Mouse (Mus musculus) urinary bladder, postnatal 10 days (tissue): ENCODE data around the gene Fev.

Source experiments
- DNase-seq: peaks from one replicate; pipeline ENCODE4 v3.0.0; 2022; ENCODE audit warnings: low spot score

Gene Fev

GRCm38 (mm10) chr1:74885369-74886042 is at the start of gene Fev:
Gene Fev (minus strand): TSS chr1:74885419.
- no peak for DNase-seq

DNA sequence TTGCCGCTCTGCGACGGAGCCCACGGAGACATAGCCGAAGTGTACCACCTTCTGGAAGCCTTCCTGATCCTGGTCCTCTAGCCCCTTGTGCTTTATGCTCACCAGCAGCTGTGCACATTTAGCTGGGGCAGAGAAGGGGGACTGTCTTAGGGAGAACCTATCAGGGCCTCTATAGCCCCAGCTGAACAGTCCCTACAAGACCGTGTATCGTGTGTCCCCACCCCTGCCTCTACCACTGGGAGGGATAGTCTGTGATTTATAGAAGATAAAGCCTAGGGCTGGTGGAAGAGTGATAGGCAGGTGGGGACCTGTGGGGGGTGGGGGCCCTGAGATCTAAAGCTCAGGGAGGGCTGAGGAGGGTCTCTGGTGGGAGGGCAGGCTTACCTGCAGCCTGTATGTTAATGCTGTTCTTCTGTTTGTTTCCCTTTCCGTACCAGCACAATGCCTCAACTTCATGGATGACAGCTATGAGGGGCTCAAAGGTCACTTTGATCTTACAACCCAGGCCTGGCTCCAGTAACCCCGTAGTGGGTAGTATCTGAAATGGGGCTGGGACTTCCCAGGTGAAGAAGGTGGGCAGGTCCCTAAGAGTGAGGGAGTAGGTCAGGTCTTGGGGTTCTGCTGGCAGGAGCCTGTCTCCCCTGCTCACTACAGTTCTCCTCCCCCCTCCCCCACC is 42.5 kb upstream of the Fev start:
- no peak for DNase-seq

DNA sequence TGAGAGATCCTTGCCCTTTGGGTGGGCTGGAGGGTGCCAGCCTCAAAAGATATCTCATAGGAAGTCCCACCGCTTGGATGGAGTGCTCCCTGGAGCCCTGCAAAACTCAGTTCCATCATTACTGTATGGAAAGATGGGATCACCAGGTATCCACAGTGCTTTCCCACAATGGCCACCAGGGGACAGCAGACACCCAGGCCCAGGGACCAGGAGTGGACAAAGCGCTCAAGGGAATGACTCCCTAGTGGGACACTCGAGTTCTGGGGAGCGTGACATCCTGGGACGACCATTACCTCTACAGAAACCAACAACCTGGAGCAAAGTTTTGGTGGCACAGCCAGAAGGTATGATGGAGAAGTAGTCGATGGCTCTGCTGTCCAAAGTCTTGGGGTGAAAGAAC is 41.5 kb upstream of the Fev start:
- no peak for DNase-seq

GRCm38 (mm10) chr1:74924464-74924863 is 39.2 kb upstream of the Fev start:
- DNase-seq = no peak

DNA sequence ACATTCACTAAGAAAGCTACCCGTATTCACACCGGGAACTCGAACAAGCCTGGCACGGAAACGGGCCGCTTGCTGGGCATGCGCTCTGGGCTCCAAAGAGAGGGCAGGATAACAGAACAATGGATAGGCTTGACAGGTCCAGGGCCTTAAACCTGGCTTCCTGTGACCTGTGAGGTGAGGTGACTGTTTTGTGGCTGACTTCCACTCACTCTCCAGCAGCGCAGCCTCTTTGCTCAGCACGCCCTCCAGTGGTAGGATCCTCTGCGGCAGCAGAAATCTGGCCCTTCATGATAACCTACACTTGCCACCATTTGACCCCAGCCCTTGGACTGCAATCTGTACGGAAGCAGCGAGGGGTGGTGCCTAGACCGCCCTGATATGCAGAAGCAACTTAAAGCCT is 30.5 kb upstream of the Fev start:
- no peak for DNase-seq

- no peak for DNase-seq
These were observed 17.0 kb upstream of the Fev start for GRCm38 (mm10) chr1:74902191-74902590.

- no peak for DNase-seq
These were observed 16.5 kb upstream of the Fev start for GRCm38 (mm10) chr1:74901686-74902085.

DNA sequence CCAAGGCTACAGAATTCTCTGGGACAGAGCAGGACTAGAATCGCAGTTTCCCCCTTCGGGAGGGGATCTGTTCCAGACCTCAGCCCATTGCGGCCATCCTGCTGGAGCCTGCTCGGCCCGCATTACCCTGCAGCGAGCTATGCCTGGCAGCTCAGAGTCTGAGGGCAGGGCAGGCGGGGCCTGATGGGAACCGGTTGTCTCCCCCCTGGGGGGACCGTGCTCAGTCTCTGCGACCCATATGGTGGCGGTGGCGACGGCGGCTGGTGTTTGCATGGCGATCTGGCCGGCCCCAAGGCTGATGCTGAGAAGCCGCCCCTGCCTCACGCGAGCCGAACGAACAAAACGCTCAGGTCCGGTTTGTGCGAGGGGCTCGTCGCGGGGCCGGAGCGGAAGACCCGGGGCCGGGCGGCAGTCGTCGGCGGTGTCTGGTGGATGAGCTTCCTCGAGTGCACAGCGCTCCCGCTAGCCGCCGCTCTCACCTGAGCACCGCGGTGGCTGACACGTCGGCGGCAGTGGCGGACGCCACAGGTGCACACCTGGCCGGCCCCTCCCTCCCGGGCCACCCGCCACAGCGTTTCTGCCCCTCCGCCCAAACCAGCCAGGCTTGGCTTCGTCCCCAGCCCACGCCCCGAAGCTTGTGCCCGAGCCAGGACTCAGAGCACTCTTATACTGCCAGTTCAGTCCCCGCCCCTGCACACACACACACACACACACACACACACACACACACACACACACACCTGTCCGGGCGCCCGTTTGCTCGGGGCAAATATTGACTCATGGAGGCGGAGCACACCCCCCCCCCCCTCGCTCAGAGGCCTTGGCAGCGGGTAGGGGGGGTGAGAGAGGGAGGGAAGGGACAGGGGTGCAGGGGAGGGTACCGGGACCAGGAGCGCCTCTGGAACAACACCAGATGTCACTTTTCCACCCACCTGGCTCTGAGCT is 15.4 kb upstream of the Fev start:
- DNase-seq = no peak

DNA sequence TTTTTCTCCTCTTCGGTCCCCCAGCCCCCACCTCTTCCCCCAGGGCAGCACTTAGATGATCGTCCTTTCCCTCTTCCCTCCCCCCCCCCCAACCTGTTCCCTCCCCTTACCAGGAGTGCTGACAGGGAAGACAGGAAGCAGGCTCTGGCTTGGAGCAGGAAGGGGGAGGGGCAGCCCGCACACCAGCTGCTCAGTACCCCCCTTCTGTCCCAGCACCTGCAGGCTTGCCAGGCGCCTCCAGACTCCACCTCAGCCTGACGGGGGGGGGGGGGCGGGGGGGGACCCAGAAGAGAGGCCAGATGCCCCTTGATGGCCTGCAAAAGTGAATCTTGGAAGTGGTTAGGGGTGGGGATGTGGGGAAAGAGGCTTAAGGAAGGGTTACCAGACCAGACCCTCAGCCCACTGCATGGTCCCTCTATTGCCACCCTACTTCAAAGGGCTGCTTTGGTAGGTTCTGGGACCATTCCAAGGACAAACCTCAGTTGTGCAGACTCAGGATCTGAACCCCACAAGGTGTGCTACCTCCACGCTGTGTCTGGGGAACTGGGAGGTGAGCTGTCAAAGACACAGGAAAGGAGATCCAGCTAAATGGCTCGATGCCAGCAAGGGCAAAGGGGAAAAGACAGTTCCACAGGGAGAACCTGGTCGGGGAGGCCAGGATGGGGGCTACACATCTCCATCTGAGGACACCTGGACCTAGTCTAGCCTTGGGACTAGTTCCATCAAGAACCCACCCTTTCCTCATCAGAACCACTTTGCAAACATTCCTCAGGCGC is 13.6 kb upstream of the Fev start:
- DNase-seq = no peak

GRCm38 (mm10) chr1:74897976-74898375 is 12.8 kb upstream of the Fev start:
- DNase-seq = no peak

DNA sequence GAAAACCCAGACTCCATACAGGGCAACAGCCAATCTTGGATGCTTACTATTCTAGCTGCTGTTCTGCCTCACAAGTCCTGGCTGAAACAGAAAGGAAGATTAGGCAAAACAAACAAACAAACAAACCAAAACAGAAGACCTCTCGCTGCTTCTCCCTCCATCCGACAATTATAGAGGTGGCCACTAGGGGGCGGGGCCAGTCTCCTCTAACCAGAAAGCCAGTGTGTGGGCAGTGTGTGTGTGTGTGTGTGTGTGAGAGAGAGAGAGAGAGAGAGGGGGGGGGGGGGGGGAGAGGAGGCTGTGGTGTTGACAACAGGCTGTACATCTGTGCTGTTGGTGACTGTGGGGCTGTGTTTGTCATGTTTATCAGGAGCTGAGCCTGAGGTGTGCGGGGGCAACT is 9.7 kb upstream of the Fev start:
- no peak for DNase-seq

- DNase-seq = no peak
These were observed 8.1 kb upstream of the Fev start, which contains the start of gene Cryba2 for GRCm38 (mm10) chr1:74893134-74893855. Gene Cryba2 (minus strand): TSS chr1:74893143.

DNA sequence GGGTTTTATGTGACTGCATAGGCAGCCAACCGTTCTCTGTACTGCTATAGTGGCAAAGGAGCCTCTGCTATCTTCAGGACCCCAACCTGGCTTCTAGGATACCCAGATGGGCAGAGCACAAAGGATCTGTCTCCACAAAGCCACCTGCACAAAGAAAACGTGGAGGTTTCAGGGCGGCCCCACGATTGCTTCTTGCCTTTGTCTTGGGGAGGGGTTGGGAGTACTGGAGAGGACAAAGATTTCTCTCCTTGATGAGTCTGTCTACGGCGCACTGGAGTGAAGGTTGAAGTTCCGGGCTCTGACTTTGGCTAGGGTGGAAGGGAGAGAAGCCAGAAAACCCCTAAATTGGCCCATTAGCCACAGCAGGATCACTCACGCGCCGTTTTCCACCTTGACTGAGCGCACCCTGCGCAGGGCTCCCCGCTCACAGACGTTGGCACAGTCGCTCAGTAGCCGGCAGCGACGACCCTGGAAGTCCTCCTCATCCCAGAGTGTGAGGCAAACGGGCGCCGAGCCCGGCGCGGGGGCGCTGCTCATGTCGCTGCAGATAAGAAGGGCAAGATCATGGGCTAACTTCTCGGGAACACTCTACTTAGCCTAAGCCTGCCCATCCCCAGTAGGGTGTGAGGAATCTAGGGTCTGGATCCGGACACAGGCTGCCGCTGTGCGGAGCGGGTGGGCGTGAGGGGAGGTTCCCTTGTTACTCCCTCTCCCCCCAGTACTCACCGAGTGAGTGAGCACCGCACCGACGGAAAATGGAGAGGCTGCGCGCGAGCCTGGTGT is 7.3 kb upstream of the Fev start:
- no peak for DNase-seq

GRCm38 (mm10) chr1:74891513-74891912 is 6.3 kb upstream of the Fev start:
- DNase-seq = no peak

DNA sequence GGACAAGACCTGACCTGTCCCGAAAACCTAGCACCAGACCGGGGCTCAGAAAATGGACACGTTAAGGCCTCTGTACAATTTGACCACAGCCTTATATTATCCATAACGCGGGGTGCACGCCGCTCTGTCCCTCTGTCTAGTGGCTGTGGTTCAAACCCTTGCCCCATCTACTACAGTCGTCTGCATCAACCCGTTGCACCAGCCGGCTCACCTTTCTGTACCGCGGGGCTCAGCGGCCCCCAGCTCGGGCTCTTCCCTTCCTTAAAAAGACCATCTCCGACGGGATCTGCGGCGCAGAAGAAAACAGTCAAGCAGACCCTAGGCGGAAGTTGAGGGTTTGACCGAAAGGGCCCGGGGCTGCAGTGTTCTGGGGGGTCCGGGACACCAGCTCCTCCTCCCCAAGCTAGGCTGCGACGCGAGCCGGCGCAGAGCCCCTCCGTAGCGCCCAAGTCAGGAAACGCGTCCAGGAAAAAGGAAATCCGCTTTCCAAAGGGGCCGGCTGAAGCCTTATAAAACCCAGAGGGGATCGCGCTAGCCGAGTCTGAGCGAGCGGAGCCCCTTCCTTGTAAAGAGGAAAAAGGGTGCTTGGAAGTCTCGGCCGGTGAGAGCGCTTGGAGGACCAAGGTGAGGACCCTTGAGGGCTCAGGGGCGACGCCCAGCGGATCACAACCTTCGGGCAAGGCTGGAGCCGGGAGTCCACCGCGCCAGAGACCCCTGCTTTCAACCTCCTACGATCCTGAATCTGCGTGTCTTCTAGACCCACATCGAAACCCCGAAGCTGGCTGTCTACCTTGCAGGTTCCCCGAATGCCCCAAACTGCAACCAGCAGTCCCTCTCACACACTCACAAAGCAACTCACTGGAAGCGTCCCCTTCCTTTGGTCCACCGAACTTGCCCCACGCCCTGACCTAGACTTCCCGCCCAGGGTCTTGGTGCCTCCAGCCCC is 750 bp downstream of the Fev start:
- DNase-seq = no peak

- no peak for DNase-seq
These were observed 1.8 kb downstream of the Fev start for GRCm38 (mm10) chr1:74883441-74883840.

GRCm38 (mm10) chr1:74882828-74883227 is 2.4 kb downstream of the Fev start:
- DNase-seq = no peak

- DNase-seq = no peak
These were observed 3.0 kb downstream of the Fev start for GRCm38 (mm10) chr1:74882055-74882734.
